Mouse (Mus musculus) heart, postnatal 0 days (tissue): ENCODE results near the gene 9930021J03Rik.

Experiments used
- CTCF ChIP-seq: IDR thresholded peaks from 2 replicates; pipeline ENCODE4 v1.5.1; 2016; ENCODE audit warnings: antibody characterized with exemption, control low read depth, low read depth
- EP300 ChIP-seq: IDR thresholded peaks from 2 replicates; pipeline ENCODE4 v1.6.1; 2016; ENCODE audit warnings: antibody characterized with exemption, low read depth

DNA sequence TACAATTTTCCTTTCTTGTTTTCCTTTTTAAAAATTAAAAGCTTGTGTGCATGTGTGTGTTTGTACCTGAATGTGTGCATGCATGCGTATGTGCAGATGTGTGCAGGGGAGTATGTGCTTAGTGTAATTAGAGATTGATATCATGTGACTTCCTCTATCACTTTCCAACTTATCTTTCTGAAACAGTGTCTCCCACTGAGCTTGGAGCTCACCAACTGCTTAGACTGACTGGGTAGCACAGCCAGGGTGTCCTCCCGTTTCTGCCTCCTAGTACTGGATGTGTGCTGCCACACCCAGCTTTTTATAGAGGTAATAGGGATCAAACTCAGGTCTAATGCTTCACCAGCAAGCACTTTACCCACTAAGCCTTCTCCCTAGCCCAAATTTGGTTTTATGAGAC lies 22.9 kb downstream of the 9930021J03Rik start:
- TF ChIP-seq CTCF (no peak), EP300 (no peak)
